Mouse (Mus musculus): ENCODE measurements around the gene Bcl2l11. TPM values are rescaled to one million over a fixed set of nuclear protein-coding genes. Genes with fewer than 3 reads are reported as not detected.
A peak's percentile ranks its signal among the peaks of the same experiment; 100 is the strongest.

The Bcl2l11 gene
- polyA plus RNA-seq, 1 experiment from 2014 or later = 4.9 TPM

- no peak overlapping the region for H3K27ac ChIP-seq (replicated peaks)
Measured at GRCm38 (mm10) chr2:128114621-128115020, 11.2 kb upstream of the Bcl2l11 start.

GRCm38 (mm10) chr2:128115579-128115978 lies 10.3 kb upstream of the Bcl2l11 start:
- H3K9ac ChIP-seq = no peak overlapping the region
- H3K4me3 ChIP-seq (replicated peaks) = no peak overlapping the region
- no peaks in the 10 kb centered on the region for H3K36me3 ChIP-seq (replicated peaks)
- ATAC-seq (ENCODE audit: insufficient read depth) = no peak
- WGBS (ENCODE audit: insufficient replicate concordance) = 49% methylated on average over 4 of the region's 4 CpGs
- H3K27me3 ChIP-seq = peaks cover 5% of the 10 kb centered on the region
- no peaks in the 10 kb centered on the region for H3K9me3 ChIP-seq (replicated peaks)
- no peak overlapping the region for H3K4me2 ChIP-seq
- H3K27ac ChIP-seq (replicated peaks) = no peak overlapping the region
- H3K4me1 ChIP-seq (replicated peaks) = no peaks in the 10 kb centered on the region

More at GRCm38 (mm10) chr2:128114621-128115020, 11.2 kb upstream of the Bcl2l11 start:
- 48% methylated on average over 3 of the region's 3 CpGs for WGBS (ENCODE audit: insufficient replicate concordance)
- Histone ChIP-seq H3K27me3 (no peaks in the 10 kb centered on the region; the same call in 1 of the 2 replicates), H3K9ac (no peak overlapping the region), H3K9me3 (replicated peaks) (no peaks in the 10 kb centered on the region), H3K4me1 (replicated peaks) (no peaks in the 10 kb centered on the region), H3K4me3 (replicated peaks) (no peak overlapping the region), H3K4me2 (no peak overlapping the region), H3K36me3 (replicated peaks) (no peaks in the 10 kb centered on the region)
- ATAC-seq (ENCODE audit: insufficient read depth) = no peak

- Histone ChIP-seq H3K4me1 (replicated peaks) (peaks cover 5% of the 10 kb centered on the region), H3K9ac (no peak overlapping the region), H3K27me3 (peaks cover 25% of the 10 kb centered on the region), H3K4me2 (no peak overlapping the region), H3K4me3 (replicated peaks) (no peak overlapping the region), H3K27ac (replicated peaks) (no peak overlapping the region), H3K9me3 (replicated peaks) (no peaks in the 10 kb centered on the region), H3K36me3 (replicated peaks) (no peaks in the 10 kb centered on the region)
- no peak for ATAC-seq (ENCODE audit: insufficient read depth)
- WGBS (ENCODE audit: insufficient replicate concordance) = 66% methylated on average over 7 of the region's 7 CpGs
Measured at GRCm38 (mm10) chr2:128117605-128118004, 8.2 kb upstream of the Bcl2l11 start.

- Histone ChIP-seq H3K27ac (replicated peaks) (no peak overlapping the region), H3K4me1 (replicated peaks) (peaks cover 18% of the 10 kb centered on the region), H3K4me3 (replicated peaks) (no peak overlapping the region), H3K27me3 (peaks cover 38% of the 10 kb centered on the region), H3K36me3 (replicated peaks) (no peaks in the 10 kb centered on the region), H3K9me3 (replicated peaks) (no peaks in the 10 kb centered on the region), H3K4me2 (no peak overlapping the region), H3K9ac (no peak overlapping the region)
- WGBS (ENCODE audit: insufficient replicate concordance) = 79% methylated on average over 9 of the region's 9 CpGs
- no peak for ATAC-seq (ENCODE audit: insufficient read depth)
Measured at GRCm38 (mm10) chr2:128118971-128119370, 6.9 kb upstream of the Bcl2l11 start.

DNA sequence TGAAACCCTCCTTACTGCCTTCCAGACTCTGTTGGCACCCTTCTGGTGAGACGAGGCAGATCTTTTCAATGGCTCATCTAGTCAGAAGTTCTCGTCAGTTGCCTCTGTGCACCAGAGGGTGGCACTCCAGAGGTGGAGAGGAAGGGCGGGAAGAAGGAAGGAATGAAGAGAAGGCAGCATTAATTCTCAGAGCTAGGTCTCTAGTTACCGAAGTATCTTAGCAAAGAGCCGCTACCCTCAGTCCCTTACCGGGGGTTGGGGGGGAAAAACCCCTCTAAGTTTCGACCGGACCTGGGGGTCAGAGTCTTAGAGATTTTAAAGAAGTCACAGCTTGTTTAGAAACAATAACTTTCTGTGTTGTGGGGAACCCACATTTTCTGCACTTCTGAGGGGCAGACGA lies 3.3 kb upstream of the Bcl2l11 start:
- H3K4me2 ChIP-seq = peak overlapping the region; percentile 98
- no peak for ATAC-seq (ENCODE audit: insufficient read depth)
- H3K9ac ChIP-seq = no peak overlapping the region
- peaks cover 42% of the 10 kb centered on the region for H3K4me1 ChIP-seq (replicated peaks)
- 2% methylated on average over 9 of the region's 9 CpGs for WGBS (ENCODE audit: insufficient replicate concordance)
- H3K9me3 ChIP-seq (replicated peaks) = no peaks in the 10 kb centered on the region
- H3K27ac ChIP-seq (replicated peaks) = no peak overlapping the region
- peak overlapping the region; percentile 75 for H3K4me3 ChIP-seq (replicated peaks)
- peaks cover 73% of the 10 kb centered on the region for H3K27me3 ChIP-seq
- no peaks in the 10 kb centered on the region for H3K36me3 ChIP-seq (replicated peaks)

GRCm38 (mm10) chr2:128122891-128123771 lies 2.7 kb upstream of the Bcl2l11 start:
- no peak for ATAC-seq (ENCODE audit: insufficient read depth)
- Histone ChIP-seq H3K9me3 (replicated peaks) (no peaks in the 10 kb centered on the region), H3K27ac (replicated peaks) (no peak overlapping the region), H3K9ac (no peak overlapping the region), H3K4me3 (replicated peaks) (peak overlapping the region; percentile 75), H3K36me3 (replicated peaks) (no peaks in the 10 kb centered on the region), H3K4me1 (replicated peaks) (peaks cover 48% of the 10 kb centered on the region), H3K4me2 (peak overlapping the region; percentile 98), H3K27me3 (peaks cover 73% of the 10 kb centered on the region)
- WGBS (ENCODE audit: insufficient replicate concordance) = 3% methylated on average over 40 of the region's 40 CpGs

GRCm38 (mm10) chr2:128123921-128124683 lies 1.7 kb upstream of the Bcl2l11 start:
- H3K36me3 ChIP-seq (replicated peaks) = peaks cover 6% of the 10 kb centered on the region; the same call in 1 of the 2 replicates

GRCm38 (mm10) chr2:128124693-128125092 lies 1.1 kb upstream of the Bcl2l11 start:
- peaks cover 56% of the 10 kb centered on the region for H3K4me1 ChIP-seq (replicated peaks)
- peak overlapping the region; percentile 98 for H3K4me2 ChIP-seq
- WGBS (ENCODE audit: insufficient replicate concordance) = 6% methylated on average over 15 of the region's 15 CpGs
- H3K27me3 ChIP-seq = peaks cover 77% of the 10 kb centered on the region
- ATAC-seq (ENCODE audit: insufficient read depth) = no peak
- no peak overlapping the region for H3K27ac ChIP-seq (replicated peaks)
- H3K9ac ChIP-seq = no peak overlapping the region
- no peaks in the 10 kb centered on the region for H3K9me3 ChIP-seq (replicated peaks)
- H3K36me3 ChIP-seq (replicated peaks) = peaks cover 11% of the 10 kb centered on the region; the same call in 1 of the 2 replicates
- peak overlapping the region; percentile 75 for H3K4me3 ChIP-seq (replicated peaks)

More at GRCm38 (mm10) chr2:128123921-128124683, 1.7 kb upstream of the Bcl2l11 start:
- no peak overlapping the region for H3K9ac ChIP-seq
- no peaks in the 10 kb centered on the region for H3K9me3 ChIP-seq (replicated peaks)
- H3K4me2 ChIP-seq = peak overlapping the region; percentile 98
- H3K27ac ChIP-seq (replicated peaks) = no peak overlapping the region
- peak overlapping the region; percentile 75 for H3K4me3 ChIP-seq (replicated peaks)
- H3K4me1 ChIP-seq (replicated peaks) = peaks cover 56% of the 10 kb centered on the region
- H3K27me3 ChIP-seq = peaks cover 77% of the 10 kb centered on the region
- no peak for ATAC-seq (ENCODE audit: insufficient read depth)
- 4% methylated on average over 23 of the region's 23 CpGs for WGBS (ENCODE audit: insufficient replicate concordance)

DNA sequence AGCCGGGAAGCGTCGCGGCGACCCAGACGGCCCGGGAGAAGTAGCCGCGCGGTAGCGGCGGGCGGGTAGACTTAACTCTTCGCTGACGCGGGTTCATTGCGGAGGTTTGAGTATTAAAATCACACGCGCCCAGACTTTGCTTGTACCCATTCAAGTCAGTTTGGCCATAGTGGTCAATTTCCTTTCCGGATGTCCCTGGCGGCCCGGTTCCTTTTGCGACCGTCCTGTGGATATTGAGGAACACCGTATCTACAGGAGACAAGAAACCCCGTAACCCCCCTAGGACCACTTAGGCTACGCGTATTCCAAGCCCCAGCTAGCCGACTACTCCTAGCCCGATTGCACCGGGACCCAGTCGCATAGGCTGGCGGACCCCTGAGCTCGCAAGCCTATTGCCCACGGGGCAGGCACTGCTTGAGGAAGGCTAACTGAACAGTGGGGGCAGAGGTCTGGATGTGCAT lies 783 bp downstream of the Bcl2l11 start:
- peak; percentile 0; the same call in 1 of the 2 replicates for ATAC-seq (ENCODE audit: insufficient read depth)
- Histone ChIP-seq H3K9ac (peak overlapping the region; percentile 72), H3K4me3 (replicated peaks) (peak overlapping the region; percentile 75), H3K27ac (replicated peaks) (peak overlapping the region; percentile 79), H3K9me3 (replicated peaks) (no peaks in the 10 kb centered on the region), H3K27me3 (peaks cover 62% of the 10 kb centered on the region), H3K36me3 (replicated peaks) (peaks cover 25% of the 10 kb centered on the region; the same call in 1 of the 2 replicates), H3K4me2 (peak overlapping the region; percentile 98), H3K4me1 (replicated peaks) (peaks cover 56% of the 10 kb centered on the region)
- under 1% methylated on average over 35 of the region's 35 CpGs for WGBS (ENCODE audit: insufficient replicate concordance)

- Histone ChIP-seq H3K27me3 (peaks cover 57% of the 10 kb centered on the region), H3K4me2 (peak overlapping the region; percentile 98), H3K36me3 (replicated peaks) (peaks cover 28% of the 10 kb centered on the region; the same call in 1 of the 2 replicates), H3K4me3 (replicated peaks) (peak overlapping the region; percentile 75), H3K9me3 (replicated peaks) (no peaks in the 10 kb centered on the region), H3K9ac (peak overlapping the region; percentile 72), H3K27ac (replicated peaks) (peak overlapping the region; percentile 71), H3K4me1 (replicated peaks) (peaks cover 56% of the 10 kb centered on the region)
- WGBS (ENCODE audit: insufficient replicate concordance) = under 1% methylated on average over 67 of the region's 67 CpGs
- ATAC-seq (ENCODE audit: insufficient read depth) = peak; percentile 89
Measured at GRCm38 (mm10) chr2:128127121-128127671, 1.4 kb downstream of the Bcl2l11 start.
